Mouse (Mus musculus) myocyte (in vitro differentiated cells): ENCODE measurements around the gene Mex3d. TPM values are rescaled to one million over a fixed set of nuclear protein-coding genes. Genes with fewer than 3 reads are reported as not detected.

ENCODE experiments used
- H3K27me3 ChIP-seq: one replicate; pipeline ENCODE4 v1.6.1; 2011; ENCODE audit not compliant: control insufficient read depth, insufficient read depth, insufficient read length
- H3K36me3 ChIP-seq: one replicate; pipeline ENCODE4 v1.6.1; 2011; ENCODE audit not compliant: control insufficient read depth, insufficient read depth
- H3K4me2 ChIP-seq: one replicate; pipeline ENCODE4 v1.6.1; 2011; ENCODE audit warnings: low read depth, control low read depth
- H3K4me3 ChIP-seq: one replicate; pipeline ENCODE4 v1.5.1; 2011; ENCODE audit warnings: mild to moderate bottlenecking, control low read depth, moderate library complexity
- H3K79me2 ChIP-seq: one replicate; pipeline ENCODE4 v1.6.1; 2011; ENCODE audit not compliant: control insufficient read depth, insufficient read depth
- H3ac ChIP-seq: one replicate; pipeline ENCODE4 v1.6.1; 2011; ENCODE audit not compliant: control insufficient read depth, insufficient read length
- CEBPB ChIP-seq: IDR thresholded peaks from 2 replicates; pipeline ENCODE4 v1.6.1; 2011; ENCODE audit warnings: mild to moderate bottlenecking, moderate library complexity; ENCODE audit not compliant: poor library complexity, insufficient read depth, severe bottlenecking
- E2F4 ChIP-seq: IDR thresholded peaks from one replicate; pipeline ENCODE4 v1.6.1; 2011; ENCODE audit warnings: mild to moderate bottlenecking, control low read depth, moderate library complexity; ENCODE audit not compliant: insufficient read depth
- MAX ChIP-seq: IDR thresholded peaks from one replicate; pipeline ENCODE4 v1.6.1; 2011; ENCODE audit warnings: low read depth, mild to moderate bottlenecking, control low read depth
- MYOD1 ChIP-seq, 3 experiments: IDR thresholded peaks; one replicate each; pipeline ENCODE4 v1.6.1; 2011; ENCODE audit warnings: control low read depth in 2 of 3, low read depth in 2 of 3, mild to moderate bottlenecking in 2 of 3, moderate library complexity in 1 of 3; ENCODE audit not compliant: insufficient read length in 2 of 3, control insufficient read depth in 1 of 3
- MYOG ChIP-seq, 3 experiments: IDR thresholded peaks; one replicate each; pipeline ENCODE4 v1.6.1; 2011; ENCODE audit warnings: control low read depth in 2 of 3, low read depth in 2 of 3, mild to moderate bottlenecking in 2 of 3; ENCODE audit not compliant: insufficient read length in 2 of 3, control insufficient read depth in 1 of 3, insufficient read depth in 1 of 3
- POLR2A ChIP-seq: IDR thresholded peaks from one replicate; pipeline ENCODE4 v1.6.1; 2011; ENCODE audit warnings: low read depth, mild to moderate bottlenecking, control low read depth, moderate library complexity; ENCODE audit not compliant: insufficient read length
- POLR2AphosphoS2 ChIP-seq: IDR thresholded peaks from one replicate; pipeline ENCODE4 v1.6.1; 2011; ENCODE audit warnings: low read depth, control low read depth; ENCODE audit not compliant: insufficient read length
- REST ChIP-seq: IDR thresholded peaks from one replicate; pipeline ENCODE4 v1.6.1; 2011; ENCODE audit warnings: mild to moderate bottlenecking, control low read depth, moderate library complexity; ENCODE audit not compliant: insufficient read depth, insufficient read length
- SRF ChIP-seq: IDR thresholded peaks from one replicate; pipeline ENCODE4 v1.6.1; 2011; ENCODE audit warnings: low read depth; ENCODE audit not compliant: control insufficient read depth, insufficient read length
- TCF12 ChIP-seq: IDR thresholded peaks from one replicate; pipeline ENCODE4 v1.6.1; 2011; ENCODE audit warnings: mild to moderate bottlenecking, control low read depth; ENCODE audit not compliant: poor library complexity, insufficient read depth, severe bottlenecking
- TCF3 ChIP-seq: IDR thresholded peaks from one replicate; pipeline ENCODE4 v1.6.1; 2011; ENCODE audit warnings: low read depth, control low read depth; ENCODE audit not compliant: insufficient read length
- USF1 ChIP-seq: IDR thresholded peaks from one replicate; pipeline ENCODE4 v1.6.1; 2011; ENCODE audit warnings: low read depth, mild to moderate bottlenecking, control low read depth, moderate library complexity
- polyA plus RNA-seq: library from polyadenylated mRNA; unstranded; fragments of >200 nt; fragmentation: generic; extraction: Trizol; gene quantifications from one replicate; pipeline ENCODE4 v1.2.1, GENCODE M21; 2012; ENCODE audit warnings: missing spikeins

The Mex3d gene
- polyA plus RNA-seq, 1 experiment = 29.6 TPM

- Histone ChIP-seq H3ac (no peak overlapping the region), H3K79me2 (peaks cover 32% of the 10 kb centered on the region), H3K36me3 (peaks cover 20% of the 10 kb centered on the region), H3K4me3 (no peak overlapping the region), H3K4me2 (no peak overlapping the region), H3K27me3 (no peaks in the 10 kb centered on the region)
- TF ChIP-seq TCF3 (no peak), MYOG (IDR thresholded peaks at IDR 0.05; ENCODE audit: control insufficient read depth in 1 of 3, insufficient read depth in 1 of 3, insufficient read length in 2 of 3, low read depth in 2 of 3) (no peak), E2F4 (no peak), MYOD1 (IDR thresholded peaks at IDR 0.05; ENCODE audit: control insufficient read depth in 1 of 3, insufficient read length in 2 of 3, low read depth in 2 of 3) (no peak), REST (no peak), CEBPB (no peak), POLR2AphosphoS2 (no peak), SRF (no peak), POLR2A (no peak), USF1 (no peak), TCF12 (no peak), MAX (no peak)
These were observed 43.0 kb upstream of the Mex3d start for GRCm38 (mm10) chr10:80430375-80430980.

GRCm38 (mm10) chr10:80429800-80430199, 42.3 kb upstream of the Mex3d start:
- Histone ChIP-seq H3K79me2 (peaks cover 37% of the 10 kb centered on the region), H3ac (no peak overlapping the region), H3K4me2 (no peak overlapping the region), H3K27me3 (no peaks in the 10 kb centered on the region), H3K4me3 (no peak overlapping the region), H3K36me3 (peaks cover 27% of the 10 kb centered on the region)
- TF ChIP-seq USF1 = no peak
- TF ChIP-seq E2F4 = no peak
- TF ChIP-seq TCF12 = no peak
- no peak for TF ChIP-seq SRF
- no peak for TF ChIP-seq POLR2AphosphoS2
- no peak for TF ChIP-seq REST
- no peak for TF ChIP-seq MYOG (IDR thresholded peaks at IDR 0.05; ENCODE audit: control insufficient read depth in 1 of 3, insufficient read depth in 1 of 3, insufficient read length in 2 of 3, low read depth in 2 of 3)

- H3K27me3 ChIP-seq = no peaks in the 10 kb centered on the region
- TF ChIP-seq TCF12 = no peak
- no peak for TF ChIP-seq MYOG (IDR thresholded peaks at IDR 0.05; ENCODE audit: control insufficient read depth in 1 of 3, insufficient read depth in 1 of 3, insufficient read length in 2 of 3, low read depth in 2 of 3)
- TF ChIP-seq USF1 = no peak
- TF ChIP-seq REST = no peak
- no peak for TF ChIP-seq SRF
- no peak for TF ChIP-seq MYOD1 (IDR thresholded peaks at IDR 0.05; ENCODE audit: control insufficient read depth in 1 of 3, insufficient read length in 2 of 3, low read depth in 2 of 3)
- no peak for TF ChIP-seq POLR2AphosphoS2
- TF ChIP-seq MAX = no peak
- no peak for TF ChIP-seq CEBPB
- TF ChIP-seq POLR2A = no peak
- no peak for TF ChIP-seq E2F4
- no peak for TF ChIP-seq TCF3
- no peak overlapping the region for H3ac ChIP-seq
- peaks cover 41% of the 10 kb centered on the region for H3K36me3 ChIP-seq
- H3K4me3 ChIP-seq = no peak overlapping the region
- peaks cover 17% of the 10 kb centered on the region for H3K79me2 ChIP-seq
- no peak overlapping the region for H3K4me2 ChIP-seq
These were observed 37.6 kb upstream of the Mex3d start for GRCm38 (mm10) chr10:80425041-80425440.

GRCm38 (mm10) chr10:80423562-80423961, 36.1 kb upstream of the Mex3d start:
- Histone ChIP-seq H3K79me2 (peaks cover 11% of the 10 kb centered on the region), H3ac (no peak overlapping the region), H3K36me3 (peaks cover 44% of the 10 kb centered on the region), H3K27me3 (no peaks in the 10 kb centered on the region), H3K4me3 (no peak overlapping the region), H3K4me2 (no peak overlapping the region)
- TF ChIP-seq REST (no peak), MYOG (IDR thresholded peaks at IDR 0.05; ENCODE audit: control insufficient read depth in 1 of 3, insufficient read depth in 1 of 3, insufficient read length in 2 of 3, low read depth in 2 of 3) (no peak), SRF (no peak), CEBPB (no peak), MYOD1 (IDR thresholded peaks at IDR 0.05; ENCODE audit: control insufficient read depth in 1 of 3, insufficient read length in 2 of 3, low read depth in 2 of 3) (no peak), POLR2A (no peak)

- Histone ChIP-seq H3K27me3 (no peaks in the 10 kb centered on the region), H3K79me2 (peaks cover 11% of the 10 kb centered on the region), H3K4me2 (no peak overlapping the region), H3K36me3 (peaks cover 38% of the 10 kb centered on the region), H3ac (no peak overlapping the region), H3K4me3 (no peak overlapping the region)
- TF ChIP-seq POLR2AphosphoS2 (no peak), USF1 (no peak), CEBPB (no peak), TCF3 (no peak), E2F4 (no peak)
These were observed 34.4 kb upstream of the Mex3d start for GRCm38 (mm10) chr10:80421651-80422472.
